Mouse (Mus musculus) B cell, adult 67 days (primary cell): ENCODE measurements around the gene Slc5a6. TPM values are rescaled to one million over a fixed set of nuclear protein-coding genes. Genes with fewer than 3 reads are reported as not detected.

ENCODE experiments used
- total RNA-seq, 2 experiments: library from RNA; stranded (reverse); gene quantifications; 4 replicates each; pipeline ENCODE4 v1.2.4; 2023

The Slc5a6 gene
- total RNA-seq, result 10 to 100 TPM; 12.3 to 12.4 TPM

DNA sequence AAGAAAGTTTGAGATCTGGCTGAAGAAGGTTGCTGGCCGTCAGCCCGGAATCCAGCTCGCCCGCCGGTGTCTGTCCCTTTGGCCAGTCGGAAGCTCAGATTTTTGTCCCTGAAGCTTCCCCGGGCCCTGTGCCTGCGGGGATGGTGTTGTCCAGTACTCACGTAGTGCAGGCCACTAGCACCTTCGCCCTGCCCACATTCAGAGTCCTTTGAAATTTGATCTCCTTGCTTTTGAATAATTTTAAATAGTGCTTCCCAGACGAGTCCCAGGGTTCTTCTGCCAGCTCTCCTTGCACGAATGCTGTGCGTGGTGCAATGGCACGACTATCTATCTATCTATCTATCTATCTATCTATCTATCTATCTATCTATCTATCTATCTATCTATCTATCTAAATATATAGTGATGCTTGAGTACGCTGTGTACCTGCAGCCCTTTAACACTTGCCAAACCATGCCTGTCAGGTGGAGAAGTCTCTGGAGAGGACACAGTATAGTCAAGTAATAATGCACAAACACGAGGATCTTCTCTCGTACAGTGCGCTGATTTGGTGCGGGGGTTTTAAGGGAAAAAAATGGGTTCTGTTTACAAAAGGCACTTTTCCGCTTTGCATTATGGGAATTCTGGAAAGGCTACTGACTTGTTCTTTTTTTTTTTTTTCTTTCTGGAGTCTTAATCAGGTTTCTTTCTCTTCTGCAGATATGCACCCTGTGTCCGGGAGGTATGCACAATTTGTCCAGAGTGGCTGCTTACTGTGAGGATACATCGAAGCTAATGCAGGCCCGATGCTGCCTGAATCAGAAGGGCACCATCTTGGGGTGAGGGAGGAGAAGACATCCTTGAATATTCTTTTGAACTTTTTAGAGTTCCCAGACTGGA, at the start of gene Slc5a6:
Gene Slc5a6 (minus strand): TSS at position 162 of the 879 bp plus-strand sequence.

DNA sequence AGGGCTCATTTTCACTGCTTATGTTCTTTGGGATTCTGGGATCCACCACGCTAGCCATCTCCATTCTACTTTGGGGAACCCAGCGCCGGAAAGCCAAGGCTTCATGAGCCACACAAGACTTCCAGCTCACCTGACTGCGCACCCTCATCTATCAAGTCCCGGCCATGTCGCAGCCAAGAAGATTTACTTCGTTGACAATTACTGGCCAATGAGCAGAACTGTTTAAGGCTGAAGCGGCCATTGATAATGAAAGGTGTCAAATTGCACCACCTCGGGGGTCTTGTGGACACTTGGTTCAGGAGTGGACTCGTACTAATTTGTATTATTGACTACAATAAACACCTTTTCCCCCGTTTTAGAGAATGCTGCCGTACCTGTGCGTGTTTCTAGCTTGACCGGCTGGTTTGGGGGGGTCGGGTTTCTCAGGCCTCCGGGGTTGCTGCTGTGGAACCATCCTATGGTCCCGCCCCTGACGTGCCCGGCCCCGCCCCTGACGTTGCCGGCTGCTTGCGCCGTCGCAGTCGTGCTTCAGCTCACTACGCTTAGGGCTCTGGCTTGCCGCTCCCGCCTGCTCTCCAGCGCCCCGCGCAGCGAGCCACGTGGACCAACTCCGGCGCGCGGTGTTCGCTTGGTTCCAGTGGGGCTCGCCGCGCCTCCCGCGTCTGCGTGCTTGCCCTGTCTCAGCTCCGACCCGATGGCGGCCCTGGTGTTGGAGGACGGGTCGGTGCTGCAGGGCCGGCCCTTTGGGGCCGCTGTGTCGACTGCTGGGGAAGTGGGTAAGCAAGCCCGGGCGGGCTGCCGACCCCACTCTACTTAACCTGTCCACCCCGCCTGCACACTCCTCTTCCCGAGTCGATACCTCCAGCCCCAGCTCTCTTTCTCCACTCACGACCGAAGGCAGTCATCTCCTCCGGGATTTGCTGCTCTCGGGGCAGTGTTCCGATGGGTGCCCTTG, 5.8 kb upstream of the Slc5a6 start, which contains the start of gene Cad:
Gene Cad (plus strand): TSS at position 520 of the 955 bp plus-strand sequence.

DNA sequence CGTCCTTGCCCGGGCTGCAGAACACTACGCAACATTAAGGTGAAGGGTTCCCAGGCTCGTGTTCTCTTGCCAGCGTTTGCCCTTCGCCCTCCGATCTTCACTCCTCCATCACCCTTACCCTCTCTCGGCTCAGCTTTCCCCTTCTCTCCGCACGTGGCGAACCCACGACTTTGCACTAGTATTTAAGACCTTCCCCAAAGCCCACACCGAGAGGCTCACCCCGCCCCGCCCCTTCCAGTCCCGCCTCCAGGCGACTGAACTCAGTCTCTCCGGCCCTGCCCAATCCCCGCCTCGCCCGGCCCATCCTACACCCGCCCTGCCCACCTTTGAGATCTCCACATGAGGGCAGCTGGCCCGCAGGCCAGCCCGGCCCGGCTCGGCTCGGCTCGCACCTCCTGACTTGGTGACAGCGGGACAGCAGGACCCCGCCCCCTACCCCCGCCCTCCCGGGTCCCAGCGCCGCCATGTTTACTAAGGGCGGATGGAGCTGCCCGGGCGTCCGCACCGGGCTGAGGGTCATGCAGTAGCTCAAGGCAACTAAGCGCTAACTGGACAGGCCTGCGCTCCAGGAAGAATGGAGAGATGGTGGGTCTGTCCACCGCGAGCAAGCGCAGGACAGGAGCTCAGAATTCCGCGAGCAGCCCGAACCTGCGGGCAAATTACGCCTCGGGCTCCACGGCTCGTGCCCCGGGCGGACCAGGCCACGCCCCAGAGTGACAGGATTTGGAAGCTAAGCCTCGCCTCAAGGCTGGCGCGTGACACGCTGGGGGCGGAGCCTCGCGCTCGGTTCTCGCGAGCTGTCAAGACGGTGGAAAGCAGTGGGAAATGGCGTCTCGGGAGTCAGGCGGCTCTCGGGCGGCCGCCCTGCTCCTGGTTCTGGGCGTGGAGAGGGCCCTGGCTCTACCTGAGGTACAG, 619 bp downstream of the Slc5a6 start, which contains the start of gene Atraid:
Gene Atraid (plus strand): TSS at position 465 of the 915 bp plus-strand sequence.

Other genes starting within 250 kb of the Slc5a6 start
- gene Mapre3, start 234.3 kb downstream of the Slc5a6 start, total RNA-seq, result 10 to 100 TPM in 1 of 2 experiments, 1 to 10 TPM in 1; 9.7 to 11.1 TPM
- gene Tmem214, start 180.9 kb downstream of the Slc5a6 start, total RNA-seq, result 10 to 100 TPM; 55.5 to 55.8 TPM
- gene Agbl5, start 160.2 kb downstream of the Slc5a6 start, total RNA-seq, result 10 to 100 TPM; 24.7 to 24.9 TPM
- gene Ost4, start 141.1 kb downstream of the Slc5a6 start, total RNA-seq, result 100 to 1,000 TPM; 180 to 190 TPM
- gene Emilin1, start 135.5 kb downstream of the Slc5a6 start, total RNA-seq, result under 1 TPM; 0.73 to 0.98 TPM
- gene Khk, start 127.5 kb downstream of the Slc5a6 start, total RNA-seq, result 10 to 100 TPM; 15.4 to 18.0 TPM
- gene Cgref1, start 103.3 kb downstream of the Slc5a6 start, total RNA-seq, result not detected
- 100 to 1,000 TPM; 166 to 187 TPM for gene Preb, start 88.6 kb downstream of the Slc5a6 start, total RNA-seq
- gene Tcf23, start 80.3 kb downstream of the Slc5a6 start, total RNA-seq, result not detected
- gene Atraid, start 612 bp downstream of the Slc5a6 start, total RNA-seq, result 10 to 100 TPM; 25.9 to 48.3 TPM
- gene Cad, start 5.9 kb upstream of the Slc5a6 start, total RNA-seq, result 10 to 100 TPM; 51.5 to 66.7 TPM
- gene Dnajc5g, start 57.4 kb upstream of the Slc5a6 start, total RNA-seq, result not detected
- gene Slc30a3, start 59.3 kb upstream of the Slc5a6 start, total RNA-seq, result under 1 TPM in 1 of 2 experiments, not detected in 1; 0.55 TPM
- not detected for gene Trim54, start 67.8 kb upstream of the Slc5a6 start, total RNA-seq
- gene Ucn, start 89.9 kb upstream of the Slc5a6 start, total RNA-seq, result not detected
- 10 to 100 TPM; 24.0 to 27.0 TPM for gene Mpv17, start 105.3 kb upstream of the Slc5a6 start, total RNA-seq
- gene Gm29609, start 131.0 kb upstream of the Slc5a6 start, total RNA-seq, result 1 to 10 TPM; 5.5 to 8.1 TPM
- gene Gtf3c2, start 131.2 kb upstream of the Slc5a6 start, total RNA-seq, result 100 to 1,000 TPM; 206 to 216 TPM
- gene Snx17, start 144.3 kb upstream of the Slc5a6 start, total RNA-seq, result 10 to 100 TPM; 87.5 to 89.2 TPM
- 10 to 100 TPM; 39.8 to 43.5 TPM for gene Eif2b4, start 144.5 kb upstream of the Slc5a6 start, total RNA-seq
- 10 to 100 TPM; 64.4 to 65.3 TPM for gene Zfp513, start 153.4 kb upstream of the Slc5a6 start, total RNA-seq
- gene Ppm1g, start 171.8 kb upstream of the Slc5a6 start, total RNA-seq, result 100 to 1,000 TPM; 127 to 149 TPM
- 100 to 1,000 TPM; 280 to 339 TPM for gene Nrbp1, start 191.9 kb upstream of the Slc5a6 start, total RNA-seq
- 1 to 10 TPM; 1.5 to 2.7 TPM for gene Gm9970, start 192.3 kb upstream of the Slc5a6 start, total RNA-seq
- gene Krtcap3, start 202.8 kb upstream of the Slc5a6 start, total RNA-seq, result 10 to 100 TPM; 19.0 to 25.7 TPM
- gene Ift172, start 242.2 kb upstream of the Slc5a6 start, total RNA-seq, result 10 to 100 TPM; 45.7 to 49.5 TPM
- 1 to 10 TPM; 1.3 to 1.4 TPM for gene Fndc4, start 247.2 kb upstream of the Slc5a6 start, total RNA-seq
- gene Gckr, start 248.5 kb upstream of the Slc5a6 start, total RNA-seq, result not detected